Mouse (Mus musculus) neural tube, embryonic 15.5 days (tissue): Measurements from ENCODE around the gene Gm21679. TPM values are rescaled to one million over a fixed set of nuclear protein-coding genes. Genes with fewer than 3 reads are reported as not detected.
"Not testable (repeated sequence)": the region's sequence is repeated elsewhere in the genome, so short reads cannot be mapped to it uniquely, and the experiment has no call there.

Experiments
- ATAC-seq: fragments of 200-750 bp; cut with Nextera tagmentation; 2 replicates; pipeline ENCODE4 v1.8.0; 2017; ENCODE audit warnings: mild to moderate bottlenecking, moderate TSS enrichment, moderate library complexity; ENCODE audit not compliant: low FRiP score
- H3K27ac ChIP-seq: fragments of 300-500 bp; sonication (generic); replicated peaks from 2 replicates; pipeline ENCODE4 v1.5.1; 2015; ENCODE audit warnings: mild to moderate bottlenecking, inconsistent platforms
- H3K27me3 ChIP-seq: fragments of 300-500 bp; sonication (generic); replicated peaks from 2 replicates; pipeline ENCODE4 v1.6.1; 2015; ENCODE audit warnings: inconsistent platforms
- H3K36me3 ChIP-seq: fragments of 300-500 bp; sonication (generic); 2 replicates; pipeline ENCODE4 v1.6.1; 2015; ENCODE audit warnings: inconsistent platforms
- H3K4me1 ChIP-seq: fragments of 300-500 bp; sonication (generic); 2 replicates; pipeline ENCODE4 v1.6.1; 2015; ENCODE audit warnings: inconsistent platforms
- H3K4me2 ChIP-seq: fragments of 300-500 bp; sonication (generic); 2 replicates; pipeline ENCODE4 v1.6.1; 2015; ENCODE audit warnings: inconsistent platforms, mild to moderate bottlenecking, moderate library complexity
- H3K4me3 ChIP-seq: fragments of 300-500 bp; sonication (generic); replicated peaks from 2 replicates; pipeline ENCODE4 v1.5.1; 2015; ENCODE audit warnings: mild to moderate bottlenecking, inconsistent platforms
- H3K9ac ChIP-seq: fragments of 300-500 bp; sonication (generic); replicated peaks from 2 replicates; pipeline ENCODE4 v1.6.1; 2015; ENCODE audit warnings: mild to moderate bottlenecking, inconsistent platforms
- H3K9me3 ChIP-seq: fragments of 300-500 bp; sonication (generic); replicated peaks from 2 replicates; pipeline ENCODE4 v1.6.1; 2016; ENCODE audit warnings: inconsistent platforms
- WGBS: fragments of 180-500 bp; shearing (Covaris S2); methylation state at CpG from one replicate; pipeline ENCODE4 v1.1.7; 2015; ENCODE audit warnings: mixed read lengths; 5-methylcytosine and 5-hydroxymethylcytosine counted together
- polyA plus RNA-seq: library from polyadenylated mRNA; unstranded; fragments of >200 nt; fragmentation: Nextera tagmentation; extraction: Ambion mirVana; gene quantifications from 2 replicates; pipeline ENCODE4 v1.2.1, GENCODE M21; 2015

Gene Gm21679
- polyA plus RNA-seq: not detected in 2 replicates

DNA sequence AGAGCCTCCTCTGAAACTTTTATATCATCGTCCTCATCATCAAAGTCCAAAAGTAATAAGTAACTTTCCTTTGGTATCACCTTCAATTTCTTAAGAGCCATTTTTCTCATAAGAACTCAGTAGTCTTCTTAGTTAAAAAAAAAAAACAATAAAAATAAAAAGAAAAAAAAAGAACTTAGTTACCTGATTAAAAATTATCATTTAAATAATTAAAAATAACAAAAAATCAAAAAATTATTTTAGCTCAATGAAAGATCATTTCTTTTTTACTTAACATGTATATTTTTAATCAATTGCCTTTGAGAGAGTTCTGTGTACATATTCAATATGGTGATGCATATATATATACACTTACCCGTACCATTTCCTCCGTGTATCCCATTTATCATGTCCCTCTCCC lies at the start of gene Gm21679:
Gm21679 (minus strand) TSS at position 101 of the 400 bp plus-strand sequence.
- H3K4me3 ChIP-seq, H3K9me3 ChIP-seq, H3K27ac ChIP-seq, ATAC-seq, H3K4me2 ChIP-seq, H3K36me3 ChIP-seq, H3K9ac ChIP-seq, H3K4me1 ChIP-seq, H3K27me3 ChIP-seq: not testable (repeated sequence)
- no CpG with 5 or more reads among the region's 3 CpGs for WGBS
